Mouse (Mus musculus): ENCODE results near the gene Sept14. TPM values are rescaled to one million over a fixed set of nuclear protein-coding genes. Genes with fewer than 3 reads are reported as not detected.

Gene Sept14
- polyA plus RNA-seq, 1 experiment from 2014 or later, result not detected

- Histone ChIP-seq H3K4me1 (peaks cover 12% of the 10 kb centered on the region), H3K4me3 (no peak overlapping the region), H3K36me3 (no peaks in the 10 kb centered on the region), H3K4me2 (replicated peaks) (no peak overlapping the region), H3K27me3 (no peaks in the 10 kb centered on the region), H3K27ac (replicated peaks) (no peak overlapping the region), H3K9me3 (no peaks in the 10 kb centered on the region), H3K9ac (replicated peaks) (no peak overlapping the region)
- WGBS, result 89% methylated on average over 4 of the region's 4 CpGs
- no peak for ATAC-seq (ENCODE audit: low FRiP score, low read depth)
These were observed 40.5 kb downstream of the Sept14 start for GRCm38 (mm10) chr5:129667851-129668250.

GRCm38 (mm10) chr5:129666271-129666909 lies 41.9 kb downstream of the Sept14 start:
- 94% methylated on average over 10 of the region's 10 CpGs for WGBS
- no peaks in the 10 kb centered on the region for H3K9me3 ChIP-seq
- H3K4me3 ChIP-seq, result no peak overlapping the region
- H3K4me2 ChIP-seq (replicated peaks), result no peak overlapping the region
- no peak overlapping the region for H3K27ac ChIP-seq (replicated peaks)
- no peaks in the 10 kb centered on the region for H3K36me3 ChIP-seq
- no peak overlapping the region for H3K9ac ChIP-seq (replicated peaks)
- H3K27me3 ChIP-seq, result no peaks in the 10 kb centered on the region
- peaks cover 12% of the 10 kb centered on the region for H3K4me1 ChIP-seq
- ATAC-seq (ENCODE audit: low FRiP score, low read depth), result no peak

- Histone ChIP-seq H3K36me3 (peaks cover 16% of the 10 kb centered on the region), H3K4me1 (peaks cover 8% of the 10 kb centered on the region), H3K4me3 (no peak overlapping the region), H3K4me2 (replicated peaks) (no peak overlapping the region), H3K9me3 (no peaks in the 10 kb centered on the region), H3K9ac (replicated peaks) (no peak overlapping the region), H3K27me3 (no peaks in the 10 kb centered on the region), H3K27ac (replicated peaks) (no peak overlapping the region)
- ATAC-seq (ENCODE audit: low FRiP score, low read depth), result no peak
- WGBS, result 95% methylated on average over 5 of the region's 5 CpGs
These were observed 44.2 kb downstream of the Sept14 start for GRCm38 (mm10) chr5:129664090-129664489.

GRCm38 (mm10) chr5:129657931-129658330 lies 50.4 kb downstream of the Sept14 start:
- Histone ChIP-seq H3K4me3 (no peak overlapping the region), H3K4me2 (replicated peaks) (no peak overlapping the region), H3K4me1 (no peaks in the 10 kb centered on the region), H3K9ac (replicated peaks) (no peak overlapping the region), H3K27ac (replicated peaks) (no peak overlapping the region), H3K9me3 (no peaks in the 10 kb centered on the region), H3K36me3 (peaks cover 55% of the 10 kb centered on the region), H3K27me3 (no peaks in the 10 kb centered on the region)
- WGBS, result 95% methylated on average over 15 of the region's 15 CpGs
- ATAC-seq (ENCODE audit: low FRiP score, low read depth), result no peak

- no peak overlapping the region for H3K4me2 ChIP-seq (replicated peaks)
- no peaks in the 10 kb centered on the region for H3K27me3 ChIP-seq
- H3K9ac ChIP-seq (replicated peaks), result no peak overlapping the region
- ATAC-seq (ENCODE audit: low FRiP score, low read depth), result no peak
- H3K27ac ChIP-seq (replicated peaks), result no peak overlapping the region
- no peaks in the 10 kb centered on the region for H3K4me1 ChIP-seq
- 96% methylated on average over 10 of the region's 10 CpGs for WGBS
- no peaks in the 10 kb centered on the region for H3K9me3 ChIP-seq
- H3K4me3 ChIP-seq, result no peak overlapping the region
- peaks cover 55% of the 10 kb centered on the region for H3K36me3 ChIP-seq
These were observed 51.3 kb downstream of the Sept14 start for GRCm38 (mm10) chr5:129657016-129657415.

GRCm38 (mm10) chr5:129650858-129651257 lies 57.5 kb downstream of the Sept14 start:
- H3K9me3 ChIP-seq, result no peaks in the 10 kb centered on the region
- H3K27ac ChIP-seq (replicated peaks), result no peak overlapping the region
- H3K4me1 ChIP-seq, result no peaks in the 10 kb centered on the region
- H3K27me3 ChIP-seq, result no peaks in the 10 kb centered on the region
- ATAC-seq (ENCODE audit: low FRiP score, low read depth), result no peak
- H3K4me2 ChIP-seq (replicated peaks), result no peak overlapping the region
- no peak overlapping the region for H3K9ac ChIP-seq (replicated peaks)
- no peak overlapping the region for H3K4me3 ChIP-seq
- peaks cover 7% of the 10 kb centered on the region; the same call in 1 of the 2 replicates for H3K36me3 ChIP-seq
- 93% methylated on average over 5 of the region's 5 CpGs for WGBS

Other genes with a start within 250 kb of the Sept14 start
- 63.6 and 67.4 TPM in 2 replicates for gene Sfswap, start 207.3 kb downstream of the Sept14 start, polyA plus RNA-seq (2016; fragmentation: Nextera tagmentation; extraction: Ambion mirVana)
- 8.9 and 9.4 TPM in 2 replicates for gene Mmp17, start 124.3 kb downstream of the Sept14 start, polyA plus RNA-seq (2016; fragmentation: Nextera tagmentation; extraction: Ambion mirVana)
- gene Zfp11, start 38.4 kb downstream of the Sept14 start, polyA plus RNA-seq (2016; fragmentation: Nextera tagmentation; extraction: Ambion mirVana), result 7.0 and 7.1 TPM in 2 replicates
- 156 and 171 TPM in 2 replicates for gene Mrps17, start 7.0 kb upstream of the Sept14 start, polyA plus RNA-seq (2016; fragmentation: Nextera tagmentation; extraction: Ambion mirVana)
- 81.5 and 83.3 TPM in 2 replicates for gene Nipsnap2, start 16.6 kb upstream of the Sept14 start, polyA plus RNA-seq (2016; fragmentation: Nextera tagmentation; extraction: Ambion mirVana)
- 33.8 and 39.3 TPM in 2 replicates for gene Psph, start 78.9 kb upstream of the Sept14 start, polyA plus RNA-seq (2016; fragmentation: Nextera tagmentation; extraction: Ambion mirVana)
- 47.9 and 50.8 TPM in 2 replicates for gene Sumf2, start 138.5 kb upstream of the Sept14 start, polyA plus RNA-seq (2016; fragmentation: Nextera tagmentation; extraction: Ambion mirVana)
- 747 and 763 TPM in 2 replicates for gene Chchd2, start 179.0 kb upstream of the Sept14 start, polyA plus RNA-seq (2016; fragmentation: Nextera tagmentation; extraction: Ambion mirVana)
- gene Zbed5, start 187.2 kb upstream of the Sept14 start, polyA plus RNA-seq (2016; fragmentation: Nextera tagmentation; extraction: Ambion mirVana), result 7.9 and 9.1 TPM in 2 replicates
- 0.18 and 0.22 TPM in 2 replicates for gene Phkg1, start 190.0 kb upstream of the Sept14 start, polyA plus RNA-seq (2016; fragmentation: Nextera tagmentation; extraction: Ambion mirVana)
- gene Nupr1l, start 200.0 kb upstream of the Sept14 start, polyA plus RNA-seq (2016; fragmentation: Nextera tagmentation; extraction: Ambion mirVana), result 6.2 and 9.8 TPM in 2 replicates
- 40.7 and 41.8 TPM in 2 replicates for gene Vkorc1l1, start 233.5 kb upstream of the Sept14 start, polyA plus RNA-seq (2016; fragmentation: Nextera tagmentation; extraction: Ambion mirVana)